Mouse (Mus musculus) brain, adult 2 months (tissue): Measurements from ENCODE around the gene Sstr4.

Experiments
- DNase-seq: peaks from one replicate; pipeline ENCODE4 v3.0.0; 2011; ENCODE audit warnings: low read depth, low spot score

Gene Sstr4

DNA sequence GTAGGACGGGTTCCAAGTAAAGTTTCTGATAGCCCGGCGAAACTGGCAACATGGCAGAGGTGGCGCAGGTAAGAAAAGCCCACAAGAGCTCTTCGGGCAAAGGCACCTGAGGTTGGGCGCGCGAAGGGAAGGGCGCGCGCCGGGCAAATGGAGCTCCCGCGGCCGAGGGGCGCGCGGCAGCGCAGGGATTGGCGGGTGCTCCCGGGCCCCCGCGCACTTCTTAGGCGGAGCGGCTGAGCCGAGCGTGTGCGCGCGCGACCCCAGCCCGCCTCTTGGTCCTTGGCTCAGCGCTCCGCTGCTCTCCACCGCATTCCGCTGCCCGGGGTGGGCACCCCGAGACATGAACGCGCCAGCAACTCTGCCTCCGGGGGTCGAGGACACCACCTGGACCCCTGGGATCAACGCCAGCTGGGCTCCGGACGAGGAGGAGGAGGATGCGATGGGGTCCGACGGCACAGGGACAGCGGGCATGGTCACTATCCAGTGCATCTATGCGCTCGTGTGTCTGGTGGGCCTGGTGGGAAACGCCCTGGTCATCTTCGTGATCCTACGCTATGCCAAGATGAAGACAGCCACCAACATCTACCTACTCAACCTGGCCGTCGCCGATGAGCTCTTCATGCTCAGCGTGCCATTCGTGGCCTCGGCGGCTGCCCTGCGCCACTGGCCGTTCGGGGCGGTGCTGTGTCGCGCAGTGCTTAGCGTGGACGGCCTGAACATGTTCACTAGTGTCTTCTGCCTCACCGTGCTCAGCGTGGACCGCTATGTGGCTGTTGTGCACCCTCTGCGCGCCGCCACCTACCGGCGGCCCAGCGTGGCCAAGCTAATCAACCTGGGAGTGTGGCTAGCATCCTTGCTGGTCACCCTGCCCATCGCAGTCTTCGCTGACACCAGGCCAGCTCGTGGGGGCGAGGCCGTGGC, at the start of gene Sstr4:
Gene Sstr4 (plus strand): TSS at position 214 of the 921 bp plus-strand sequence.
- peak; percentile 71 for DNase-seq

DNA sequence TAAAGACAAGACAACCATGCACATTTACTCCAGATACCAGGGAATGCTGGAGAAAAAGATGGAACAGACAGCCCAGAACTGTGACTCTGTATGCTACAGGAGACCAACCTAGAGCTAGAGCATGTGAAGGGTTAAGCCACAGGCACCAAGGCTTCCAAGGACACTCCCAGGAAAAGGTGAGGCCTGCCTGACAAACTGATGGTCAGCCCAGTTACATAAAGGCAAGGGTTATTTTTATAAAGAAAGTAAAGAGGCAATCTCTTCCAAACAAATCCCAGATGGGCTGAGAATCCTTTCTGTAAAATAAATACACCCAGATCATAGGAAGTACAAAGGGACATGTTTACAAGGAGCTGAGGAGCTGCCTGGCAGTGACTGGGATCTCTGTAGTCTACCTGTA, 49.8 kb upstream of the Sstr4 start:
- no peak for DNase-seq

DNA sequence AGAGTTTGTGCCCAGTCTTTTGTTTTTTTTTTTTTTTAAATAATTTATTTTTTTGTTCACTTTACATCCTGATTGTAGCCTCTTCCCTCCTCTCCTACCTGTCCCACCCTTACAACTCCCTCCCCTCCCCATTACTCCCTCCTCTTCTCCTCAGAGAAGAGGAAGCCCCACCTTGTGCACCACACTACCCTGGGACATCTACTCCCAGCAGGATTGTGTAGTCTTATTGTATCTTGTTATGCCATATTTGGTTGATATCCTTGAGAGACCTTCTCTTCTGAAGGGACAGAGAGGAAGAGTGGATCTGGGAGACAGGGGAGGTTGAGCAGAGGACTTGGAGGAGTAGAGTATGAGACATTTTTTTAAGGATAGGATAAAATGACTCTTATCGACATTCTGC, 48.2 kb upstream of the Sstr4 start:
- no peak for DNase-seq

DNA sequence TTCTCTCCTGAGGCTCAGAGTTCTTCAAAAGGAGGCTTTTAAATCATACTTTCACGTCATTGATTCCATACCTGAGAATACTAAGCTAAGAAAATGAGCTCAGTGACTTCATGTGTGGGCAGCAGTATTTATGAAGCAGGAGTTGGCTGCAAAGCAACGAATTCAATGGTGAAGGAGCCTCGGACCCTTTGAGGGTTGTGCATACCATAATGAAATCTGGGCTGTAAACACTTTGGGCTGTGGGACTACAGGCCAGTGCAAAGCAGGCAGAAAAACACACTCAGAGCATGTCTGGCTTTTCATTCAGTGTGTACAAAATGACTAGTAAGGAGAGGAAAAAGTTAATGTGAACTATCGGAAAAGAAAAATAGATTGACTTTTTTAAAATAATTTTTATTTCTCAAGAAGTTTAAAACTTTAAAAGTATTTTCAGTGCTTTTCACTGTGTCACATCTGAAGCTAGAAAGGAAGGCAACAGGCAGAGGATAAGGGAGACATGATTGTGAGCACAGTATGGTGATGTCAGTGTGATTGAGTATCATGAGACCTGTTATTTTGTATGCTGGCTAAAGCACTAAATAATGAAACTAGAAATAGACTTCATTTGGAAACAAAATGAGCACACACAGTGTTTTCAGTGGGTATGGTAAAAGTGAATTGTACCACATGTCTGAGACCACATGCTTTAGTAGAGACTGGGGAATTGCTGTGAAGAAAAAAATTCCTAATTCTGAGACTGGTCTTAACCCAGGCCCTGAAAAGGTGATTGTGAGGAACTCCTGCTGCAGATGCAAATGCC, 45.4 kb upstream of the Sstr4 start:
- DNase-seq: no peak

DNA sequence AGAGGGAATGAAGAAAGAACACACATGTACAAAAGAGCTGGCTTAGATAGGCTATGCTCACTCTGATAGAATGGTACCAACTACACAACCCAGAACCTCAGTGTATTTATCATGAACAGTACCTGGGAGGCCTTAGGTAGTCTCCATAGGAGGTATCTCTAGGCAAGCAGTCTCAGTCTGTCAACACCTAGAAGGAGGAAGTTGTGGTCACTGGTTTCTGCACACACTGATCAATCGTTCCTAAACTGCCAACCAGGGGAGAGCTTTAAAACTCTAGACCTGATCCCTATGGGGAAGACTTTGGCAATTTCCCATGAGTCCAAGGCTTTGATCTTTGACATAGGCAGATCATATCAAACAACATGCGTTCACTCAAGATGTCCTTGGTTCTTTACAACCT, 44.7 kb upstream of the Sstr4 start:
- no peak for DNase-seq

DNA sequence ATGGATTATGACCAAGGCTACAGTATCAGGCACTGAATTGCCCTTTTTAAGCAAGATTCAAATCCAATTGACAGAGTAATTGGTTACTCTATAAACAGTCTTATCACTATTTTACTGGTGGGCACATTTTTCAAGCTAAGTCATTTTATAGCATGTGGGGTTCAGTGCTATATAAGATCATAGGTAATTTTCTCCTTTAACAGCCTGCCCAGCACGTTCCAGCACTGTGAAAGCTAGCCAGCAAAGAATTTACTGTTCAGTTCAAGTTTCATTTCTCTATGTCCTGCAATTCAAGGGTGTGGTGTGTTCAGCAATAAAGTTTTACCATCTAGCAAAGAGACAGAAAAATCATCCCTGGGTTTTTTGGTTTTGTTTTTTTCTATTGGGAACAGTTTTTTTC, 42.5 kb upstream of the Sstr4 start:
- no peak for DNase-seq

DNA sequence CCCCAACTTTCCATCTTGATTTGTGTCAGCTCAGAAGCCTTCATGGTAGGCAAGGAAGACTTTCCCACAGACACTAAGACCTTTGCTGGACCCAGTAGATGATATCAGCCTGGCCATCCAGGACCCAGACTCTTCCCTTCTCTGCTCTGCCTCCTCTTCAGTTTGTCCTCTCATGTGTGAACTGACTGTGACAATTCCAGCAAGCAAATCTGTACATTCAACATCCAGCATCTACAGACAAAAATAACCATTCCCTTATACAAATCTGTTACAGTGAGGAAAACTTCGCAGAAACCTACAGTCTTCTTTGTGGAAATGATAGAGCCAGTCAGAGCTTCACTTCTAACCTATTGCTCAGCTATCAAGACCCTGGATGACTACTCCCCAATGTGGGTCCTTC, 38.0 kb upstream of the Sstr4 start:
- no peak for DNase-seq

DNA sequence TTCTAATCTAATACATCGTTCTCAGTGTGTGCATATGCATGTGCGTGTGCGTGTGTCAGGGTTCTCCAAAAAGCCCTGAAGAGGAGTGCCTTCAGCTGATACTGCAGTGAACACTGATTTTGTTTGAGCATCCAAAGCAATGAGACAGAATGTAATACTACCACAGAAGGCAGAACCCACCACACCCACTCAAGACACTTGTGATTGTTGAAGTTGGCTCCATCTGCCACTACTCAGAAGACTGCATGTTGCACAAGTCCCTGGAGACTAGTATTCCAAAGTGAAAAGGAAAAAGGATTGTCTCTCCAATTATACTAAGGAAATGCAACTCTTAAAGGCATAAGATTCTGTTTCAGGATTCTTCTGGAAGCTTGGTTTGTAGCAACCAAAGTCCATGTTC, 30.6 kb upstream of the Sstr4 start:
- peak; percentile 87 for DNase-seq

DNA sequence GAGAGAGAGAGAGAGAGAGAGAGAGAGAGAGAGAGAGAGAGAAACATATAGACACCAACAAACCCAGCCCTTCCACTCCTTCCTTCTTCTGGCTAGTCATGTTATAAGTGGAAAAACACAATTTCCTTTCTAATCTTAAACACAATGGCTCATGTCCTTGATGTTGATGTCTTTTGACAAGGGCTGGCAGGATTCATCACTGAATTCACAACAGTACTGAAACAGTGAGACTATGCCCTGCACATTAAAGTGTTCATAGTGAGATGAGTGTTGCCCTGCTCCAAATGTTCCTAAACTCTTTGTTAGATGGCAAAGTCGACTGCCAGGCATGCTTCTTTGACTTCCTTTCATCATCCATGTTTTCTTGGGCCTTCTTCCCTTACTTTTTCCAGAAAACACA, 29.9 kb upstream of the Sstr4 start:
- DNase-seq: no peak

DNA sequence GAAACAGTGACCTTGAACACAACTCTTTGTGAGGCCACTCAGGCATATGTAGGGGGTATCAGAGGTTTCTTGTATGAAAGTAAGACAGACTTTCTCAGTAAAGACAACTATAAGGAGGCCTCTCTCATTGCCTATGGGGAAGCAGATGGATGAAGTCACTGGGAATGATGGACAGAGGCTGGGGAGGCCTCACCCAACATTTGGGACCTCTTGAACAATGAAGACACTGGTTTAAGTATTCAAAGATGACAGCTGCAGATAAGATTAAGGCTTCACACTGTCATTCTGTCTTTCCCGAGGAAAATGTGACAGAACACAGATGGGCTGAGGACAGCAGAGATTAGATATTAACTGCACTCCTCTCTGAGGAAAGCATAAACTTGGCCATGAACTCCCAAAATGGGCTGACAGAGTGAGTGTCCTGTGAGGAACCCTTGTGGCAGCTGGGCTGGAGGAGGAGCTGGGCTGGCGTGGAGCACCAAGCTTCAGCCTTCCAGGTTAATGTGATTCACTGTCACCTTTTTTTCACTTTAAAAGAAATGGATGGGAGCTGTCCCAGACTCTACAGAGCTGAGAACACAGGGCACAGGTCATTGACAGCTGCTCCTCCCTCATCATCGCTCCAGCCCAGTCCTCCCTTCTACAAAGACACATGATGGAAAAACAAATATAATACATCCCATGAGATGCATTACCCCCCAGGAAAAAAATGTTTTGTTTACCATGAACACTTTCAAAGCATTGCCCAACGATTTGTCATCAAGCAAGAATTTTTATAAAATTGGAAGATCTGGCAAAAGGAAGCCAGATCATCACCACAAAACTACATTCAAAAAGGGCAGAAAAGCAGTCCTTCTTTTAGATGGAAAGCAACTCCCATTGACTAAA, 23.2 kb upstream of the Sstr4 start:
- no peak for DNase-seq

DNA sequence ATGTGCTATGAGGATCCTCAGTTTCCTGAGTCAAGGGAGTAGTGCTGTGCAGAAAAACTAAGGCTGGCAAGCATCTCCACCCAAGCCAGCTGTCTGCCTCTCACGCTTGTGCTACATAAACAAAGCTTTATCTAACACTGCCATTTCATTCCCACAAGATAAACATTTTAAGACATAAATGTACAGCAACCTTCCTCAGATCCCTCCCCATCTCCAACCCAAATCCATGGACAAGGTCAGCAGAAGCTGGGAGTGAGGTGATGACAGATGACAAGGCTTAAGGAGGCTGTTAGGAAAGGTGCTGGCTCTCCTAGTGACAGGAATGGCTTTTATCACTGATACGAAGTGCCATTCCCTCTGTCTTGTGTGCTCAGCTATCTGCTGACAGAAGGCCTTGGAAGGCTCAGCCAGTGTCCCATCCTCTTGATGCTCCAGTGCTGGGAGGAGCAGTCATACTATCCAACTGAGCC, 21.5 kb upstream of the Sstr4 start:
- peak; percentile 57 for DNase-seq

DNA sequence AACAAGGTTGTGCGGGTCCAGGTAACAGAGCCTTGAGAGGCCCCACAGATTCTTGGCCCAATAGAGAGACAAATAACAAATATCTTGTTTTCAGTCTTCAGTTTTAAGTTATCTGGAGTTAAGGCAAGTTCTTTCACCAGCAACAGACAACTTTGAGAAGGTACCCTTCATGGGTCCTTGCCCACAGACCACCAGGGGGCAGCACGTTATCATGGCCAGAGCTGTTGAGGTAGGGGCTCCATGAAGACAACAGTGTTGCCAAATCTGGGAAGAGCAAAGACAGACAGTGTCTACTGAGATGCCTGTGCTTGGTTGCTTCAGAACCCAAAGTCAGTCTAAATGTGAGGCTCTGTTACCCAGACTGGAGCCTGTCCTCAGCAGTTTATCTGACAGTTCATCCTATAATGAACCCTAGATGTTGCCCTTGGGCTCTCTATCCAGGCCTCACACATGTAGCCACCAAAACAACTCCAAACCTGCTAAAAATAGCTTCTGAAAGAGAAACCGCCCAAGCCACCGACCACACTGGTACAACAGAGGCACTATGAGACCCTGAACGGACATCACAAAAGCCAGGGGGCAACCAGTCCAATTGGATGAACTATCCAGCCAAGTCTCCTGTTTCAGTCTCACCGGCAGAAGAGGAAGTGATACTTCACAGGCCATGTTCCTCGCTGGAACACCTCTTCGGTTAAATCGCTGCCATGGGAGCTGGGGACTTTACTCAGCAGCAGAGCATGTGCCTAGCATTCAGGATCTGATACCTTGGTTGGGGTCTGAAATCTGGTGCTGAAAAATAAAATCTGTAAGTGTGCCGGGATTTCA, 19.6 kb upstream of the Sstr4 start:
- DNase-seq: no peak

DNA sequence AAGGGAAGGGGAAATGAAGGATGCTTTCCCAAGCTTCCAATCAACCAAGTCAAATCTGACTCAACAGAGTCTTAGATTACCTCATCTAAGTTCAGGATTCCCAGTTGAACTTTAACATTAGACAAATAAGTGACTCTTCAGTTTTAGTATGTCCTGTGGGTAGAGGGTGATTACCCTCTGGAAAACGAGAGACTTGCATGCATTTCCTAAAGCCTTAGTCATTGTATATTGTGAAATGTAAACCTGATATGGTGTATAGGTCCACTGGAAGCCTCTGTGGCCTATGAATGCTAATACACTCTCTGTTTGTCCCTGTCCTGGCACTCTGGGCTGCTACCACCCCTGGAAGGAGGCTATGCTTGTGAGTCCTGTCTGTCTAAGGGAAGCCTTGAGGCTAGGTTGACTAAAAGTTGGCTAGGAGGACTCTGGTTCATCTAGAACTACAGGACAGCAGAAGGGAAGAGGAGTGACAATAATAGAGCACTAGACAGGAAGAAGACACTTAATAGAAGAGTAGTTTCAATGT, 16.3 kb upstream of the Sstr4 start:
- DNase-seq: no peak

DNA sequence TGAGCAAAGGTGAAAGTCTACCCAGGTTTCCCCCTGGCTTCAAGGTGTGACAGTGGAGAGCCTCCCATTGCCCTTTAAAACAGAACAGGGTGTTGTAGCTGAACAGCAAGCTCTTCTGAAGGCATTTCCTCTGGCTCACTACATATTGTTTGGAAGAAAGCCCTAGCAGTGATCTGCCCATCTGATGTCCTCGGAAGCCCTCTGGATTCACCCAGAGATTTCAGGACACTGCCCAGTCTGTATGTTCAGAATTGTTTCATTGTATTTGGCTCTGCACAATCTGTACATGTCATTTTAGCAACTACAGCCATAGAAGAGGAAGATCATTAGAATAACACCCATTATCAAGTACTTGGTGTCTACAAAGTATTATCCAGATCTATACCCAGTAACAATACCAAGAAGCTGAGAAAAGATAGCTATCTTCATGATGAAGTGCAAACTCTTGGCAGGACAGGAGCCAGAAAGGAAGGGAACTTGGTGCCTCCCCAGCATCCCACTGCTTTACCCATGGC, 15.2 kb upstream of the Sstr4 start:
- no peak for DNase-seq

DNA sequence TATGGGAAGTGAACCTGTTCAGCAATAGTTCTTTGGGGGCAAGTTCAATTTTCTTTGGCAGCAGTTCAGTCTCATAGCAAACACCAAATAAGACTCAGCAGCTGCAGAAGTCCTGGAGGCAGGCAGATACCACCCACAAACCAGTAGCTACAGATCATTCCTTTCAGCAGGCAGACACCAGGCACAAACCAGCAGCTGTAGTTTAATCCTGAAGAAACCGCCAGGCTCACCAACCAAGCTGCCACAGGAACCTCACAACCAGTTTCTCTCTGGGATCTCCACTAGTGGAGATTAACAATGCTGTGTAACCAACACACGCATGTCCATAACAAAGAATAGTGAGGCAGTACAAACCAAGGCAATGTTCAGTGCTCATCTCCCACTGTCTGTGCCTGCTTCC, 14.1 kb upstream of the Sstr4 start:
- no peak for DNase-seq

DNA sequence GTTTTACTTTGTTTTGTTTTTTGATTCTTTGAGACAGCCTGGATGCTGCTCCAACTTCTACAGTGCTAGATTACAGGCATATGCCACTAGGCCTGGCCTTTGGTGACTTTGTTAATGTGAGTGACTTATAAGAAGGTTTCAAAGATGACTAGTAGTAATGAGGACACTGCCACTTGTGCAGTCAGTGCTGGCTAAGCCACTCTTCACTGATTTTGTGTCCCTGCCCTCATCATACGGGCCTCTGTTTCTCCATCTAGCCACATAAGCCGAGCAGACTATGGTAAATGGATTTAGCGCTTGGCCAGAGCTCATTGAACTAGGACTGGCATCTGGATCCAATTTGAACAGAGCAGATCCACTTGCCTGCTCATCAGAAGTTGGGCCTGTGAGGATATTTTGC, 8.7 kb upstream of the Sstr4 start:
- no peak for DNase-seq

DNA sequence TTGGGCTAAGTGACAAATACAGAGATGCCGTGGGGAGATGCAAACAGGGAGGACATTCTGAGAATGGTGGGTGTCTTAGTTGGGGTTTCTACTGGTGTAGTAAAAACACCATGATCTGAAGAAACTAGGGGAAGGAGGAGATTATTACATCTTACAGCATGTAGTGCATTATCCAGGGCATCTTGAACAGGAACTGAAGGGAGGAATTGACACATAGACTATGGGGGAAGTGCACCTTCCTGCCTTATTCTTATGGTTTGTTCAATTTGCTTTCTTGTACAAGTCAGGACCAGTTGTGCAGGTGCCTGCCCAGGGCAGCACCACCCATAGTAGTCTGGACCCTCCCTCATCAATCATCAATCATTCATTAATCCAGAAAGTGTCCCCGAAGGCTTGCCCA, 8.2 kb upstream of the Sstr4 start:
- DNase-seq: no peak

DNA sequence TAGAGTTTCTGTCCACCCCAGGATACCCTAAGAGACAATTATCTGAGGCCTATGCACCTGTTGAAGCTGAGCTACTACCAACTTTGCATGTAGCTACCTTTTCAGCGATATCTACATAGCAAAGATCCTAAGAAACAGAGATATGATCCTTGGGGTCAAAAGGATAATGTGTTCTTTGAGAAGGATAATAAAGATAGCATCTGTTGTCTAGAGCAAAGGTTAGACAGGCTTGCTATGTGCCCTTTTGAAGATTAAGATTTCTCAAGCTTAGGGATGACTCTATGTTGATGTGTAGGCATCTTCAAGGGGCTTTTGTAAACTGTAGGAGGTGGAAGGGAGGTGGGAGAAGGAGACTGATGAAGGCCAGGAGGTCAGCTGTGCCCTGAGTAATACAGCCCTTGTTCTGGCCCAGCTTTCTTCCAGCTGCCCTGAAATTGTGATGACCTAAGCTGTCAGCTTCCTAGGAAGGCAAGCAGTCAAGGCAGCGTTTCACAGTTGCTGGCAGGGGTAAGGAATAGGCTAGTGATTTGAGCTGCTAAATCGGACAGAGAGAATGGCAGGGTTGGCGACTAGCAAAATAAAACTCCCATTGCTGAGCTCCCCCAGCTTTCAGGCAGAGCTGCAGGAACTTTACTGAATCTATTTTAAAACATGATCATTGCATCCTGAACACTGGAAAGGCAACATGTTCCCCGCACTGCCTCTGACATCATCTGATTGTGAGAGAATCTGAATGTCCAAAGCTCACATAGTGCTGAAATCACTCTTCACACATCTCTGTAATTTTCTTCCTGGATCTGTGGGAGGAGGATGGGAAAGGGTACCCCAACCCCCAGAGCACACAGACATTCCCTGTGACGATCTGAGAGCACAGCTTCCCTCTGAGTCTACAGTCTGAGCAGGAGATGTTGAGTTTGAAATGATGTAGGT, 7.2 kb upstream of the Sstr4 start:
- DNase-seq: peak; percentile 77

DNA sequence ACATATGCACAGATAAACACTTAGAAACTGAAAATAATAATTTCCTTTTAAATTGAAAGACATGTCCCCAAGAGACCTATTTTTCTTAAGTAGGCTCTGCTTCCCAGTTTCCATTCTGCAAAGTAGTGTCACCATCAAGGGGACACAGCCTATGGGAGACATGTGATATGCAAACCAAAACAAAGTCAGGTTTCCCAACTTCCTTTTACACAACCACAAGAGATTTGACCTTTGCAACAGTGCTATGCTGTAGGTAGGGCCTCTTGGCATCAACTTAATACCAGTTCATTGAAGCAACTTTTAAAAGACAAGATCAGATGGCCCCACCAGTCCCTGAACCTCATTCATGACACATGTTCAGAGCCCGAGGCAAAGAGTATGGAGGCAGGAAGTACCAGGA, 2.0 kb upstream of the Sstr4 start:
- no peak for DNase-seq
